In the genomic region with DNA sequence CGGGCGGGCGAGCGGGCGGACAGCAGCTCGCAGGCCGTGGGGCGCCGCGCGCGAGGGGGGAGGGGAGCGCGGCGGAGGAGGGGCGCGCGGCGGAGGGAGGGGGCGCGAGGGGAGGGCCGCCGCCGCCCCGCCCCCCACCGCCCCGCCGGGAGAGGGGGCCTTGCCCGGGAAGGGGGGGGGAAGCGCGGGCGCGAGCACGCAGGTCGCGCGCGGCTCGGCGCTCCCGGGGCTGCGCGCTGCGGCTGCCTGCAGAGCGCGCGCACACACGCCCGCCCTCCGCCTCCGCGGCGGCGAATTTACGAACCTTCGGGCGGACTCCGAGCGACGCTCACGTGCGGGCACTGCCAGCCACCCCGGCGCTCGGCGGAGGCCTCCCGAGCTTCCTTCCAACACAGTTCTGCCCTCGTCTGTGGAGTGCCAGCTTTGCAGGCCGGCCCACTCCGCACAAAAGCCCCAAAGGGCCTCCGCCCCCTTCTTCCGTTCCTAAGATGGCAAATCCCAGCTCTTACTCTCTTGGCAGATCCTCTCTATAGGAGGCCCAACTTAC, we compare ENCODE assay signal across 8 mouse cellular contexts. TPM values are rescaled to one million over a fixed set of nuclear protein-coding genes. Genes with fewer than 3 reads are reported as not detected.
DNase-seq lines count a peak whose midpoint lies in the region; ATAC-seq and TF ChIP-seq lines count a peak whose summit lies in the region.

No protein-coding gene starts in this region.

- H3K4me2 ChIP-seq in forebrain, embryonic 12.5 days, result peak overlapping the region; percentile 77
- peak overlapping the region; percentile 77 for H3K4me2 ChIP-seq in heart, embryonic 16.5 days (ENCODE audit: low read depth, low read length)
- peak overlapping the region; percentile 84 for H3K4me2 ChIP-seq in liver, embryonic 16.5 days (ENCODE audit: low read depth, low read length)
- H3K4me2 ChIP-seq in neural tube, embryonic 13.5 days, result peak overlapping the region; percentile 85

- no peaks in the 10 kb centered on the region for H3K27me3 ChIP-seq in E14TG2a.4 (ENCODE audit: insufficient read depth, low read length)
- no peaks in the 10 kb centered on the region for H3K27me3 ChIP-seq in forebrain, embryonic 12.5 days
- no peaks in the 10 kb centered on the region for H3K27me3 ChIP-seq in heart, embryonic 16.5 days (ENCODE audit: control insufficient read depth, insufficient read depth, low read length)
- H3K27me3 ChIP-seq in liver, embryonic 16.5 days (ENCODE audit: control insufficient read depth, insufficient read depth, low read depth, low read length), result no peaks in the 10 kb centered on the region
- no peaks in the 10 kb centered on the region for H3K27me3 ChIP-seq in neural tube, embryonic 13.5 days

- TF ChIP-seq CTCF in E14TG2a.4 (conservative IDR thresholded peaks at IDR 0.05; ENCODE audit: low read length), result no peak

- ATAC-seq in forebrain, embryonic 12.5 days (ENCODE audit: low FRiP score), result peak; percentile 47
- ATAC-seq in heart, embryonic 16.5 days (replicated peaks; ENCODE audit: extremely low read depth, insufficient read depth, low FRiP score), result peak; percentile 32
- ATAC-seq in liver, embryonic 16.5 days (ENCODE audit: low read depth), result peak; percentile 63
- peak; percentile 48 for ATAC-seq in neural tube, embryonic 13.5 days (ENCODE audit: low read depth)

- peak overlapping the region; percentile 99 for H3K27ac ChIP-seq in forebrain, embryonic 12.5 days
- H3K27ac ChIP-seq in heart, embryonic 16.5 days (ENCODE audit: low read length), result peak overlapping the region; percentile 99
- H3K27ac ChIP-seq in liver, embryonic 16.5 days (ENCODE audit: low read length), result peak overlapping the region; percentile 97
- peak overlapping the region; percentile 100 for H3K27ac ChIP-seq in neural tube, embryonic 13.5 days (replicated peaks)

- peak; percentile 34 for DNase-seq in c-Kit-positive CD71-positive TER-119-negative erythroid progenitor cells, embryonic 14.5 days (ENCODE audit: low read depth)
- peak; percentile 78 to 83 for DNase-seq in kidney, postnatal 4 days
- peak; percentile 72 for DNase-seq in telencephalon, adult 2 months (ENCODE audit: low read depth, low spot score)

- H3K9ac ChIP-seq in forebrain, embryonic 12.5 days, result peak overlapping the region; percentile 92
- peak overlapping the region; percentile 94 for H3K9ac ChIP-seq in heart, embryonic 16.5 days (ENCODE audit: low read length)
- H3K9ac ChIP-seq in liver, embryonic 16.5 days (ENCODE audit: low read depth, low read length), result peak overlapping the region; percentile 93
- peak overlapping the region; percentile 96 for H3K9ac ChIP-seq in neural tube, embryonic 13.5 days

- H3K9me3 ChIP-seq in E14TG2a.4 (ENCODE audit: low read length), result no peaks in the 10 kb centered on the region
- no peaks in the 10 kb centered on the region for H3K9me3 ChIP-seq in forebrain, embryonic 12.5 days
- no peaks in the 10 kb centered on the region for H3K9me3 ChIP-seq in heart, embryonic 16.5 days (replicated peaks; ENCODE audit: control insufficient read depth, low read length)
- H3K9me3 ChIP-seq in liver, embryonic 16.5 days (replicated peaks; ENCODE audit: control insufficient read depth, low read length), result no peaks in the 10 kb centered on the region
- no peaks in the 10 kb centered on the region for H3K9me3 ChIP-seq in neural tube, embryonic 13.5 days

- 0% methylated on average over 34 of the region's 72 CpGs for WGBS in forebrain, embryonic 12.5 days
- 0% methylated on average over 20 of the region's 72 CpGs for WGBS in heart, embryonic 16.5 days
- WGBS in liver, embryonic 16.5 days (ENCODE audit: insufficient replicate concordance), result 0% methylated on average over 32 of the region's 72 CpGs
- WGBS in neural tube, embryonic 13.5 days, result 0% methylated on average over 27 of the region's 72 CpGs

- H3K36me3 ChIP-seq in E14TG2a.4 (ENCODE audit: insufficient read depth, low read length), result peaks cover 72% of the 10 kb centered on the region
- H3K36me3 ChIP-seq in forebrain, embryonic 12.5 days (replicated peaks), result peaks cover 33% of the 10 kb centered on the region
- peaks cover 26% of the 10 kb centered on the region for H3K36me3 ChIP-seq in heart, embryonic 16.5 days (ENCODE audit: control insufficient read depth, insufficient read depth)
- peaks cover 21% of the 10 kb centered on the region for H3K36me3 ChIP-seq in liver, embryonic 16.5 days (ENCODE audit: control insufficient read depth, insufficient read depth)
- peaks cover 32% of the 10 kb centered on the region for H3K36me3 ChIP-seq in neural tube, embryonic 13.5 days

- peaks cover 80% of the 10 kb centered on the region for H3K4me1 ChIP-seq in E14TG2a.4 (replicated peaks; ENCODE audit: low read depth, low read length)
- peaks cover 40% of the 10 kb centered on the region for H3K4me1 ChIP-seq in forebrain, embryonic 12.5 days
- peaks cover 30% of the 10 kb centered on the region for H3K4me1 ChIP-seq in heart, embryonic 16.5 days (ENCODE audit: control insufficient read depth, insufficient read depth, low read length)
- H3K4me1 ChIP-seq in liver, embryonic 16.5 days (ENCODE audit: control insufficient read depth, low read depth, low read length), result peaks cover 19% of the 10 kb centered on the region
- H3K4me1 ChIP-seq in neural tube, embryonic 13.5 days (replicated peaks), result peaks cover 49% of the 10 kb centered on the region

- H3K4me3 ChIP-seq in E14TG2a.4 (replicated peaks; ENCODE audit: low read length), result peak overlapping the region; percentile 90
- H3K4me3 ChIP-seq in forebrain, embryonic 12.5 days (replicated peaks), result peak overlapping the region; percentile 85
- peak overlapping the region; percentile 78 for H3K4me3 ChIP-seq in heart, embryonic 16.5 days (ENCODE audit: low read length)
- peak overlapping the region; percentile 91 for H3K4me3 ChIP-seq in liver, embryonic 16.5 days (ENCODE audit: low read depth, low read length)
- H3K4me3 ChIP-seq in neural tube, embryonic 13.5 days, result peak overlapping the region; percentile 81

RNA-seq across cellular contexts. Expression of gene Csad, which starts 0.6 kb away (rescaled TPM):
- 46.2 and 51.8 TPM in 2 replicates for polyA plus RNA-seq in forebrain, embryonic 12.5 days (2016; fragmentation: Nextera tagmentation; extraction: Ambion mirVana)
- 38.3 and 43.7 TPM in 2 replicates for polyA plus RNA-seq in heart, embryonic 16.5 days (2015; fragmentation: Nextera tagmentation; extraction: Ambion mirVana)
- polyA plus RNA-seq in liver, embryonic 16.5 days (2015; fragmentation: Nextera tagmentation; extraction: Ambion mirVana), result 53.0 and 60.2 TPM in 2 replicates
- polyA plus RNA-seq in neural tube, embryonic 13.5 days (2015; fragmentation: Nextera tagmentation; extraction: Ambion mirVana), result 35.9 and 38.8 TPM in 2 replicates

RNA-seq across cellular contexts. Expression of gene Zfp740, which starts 0.9 kb away (rescaled TPM):
- polyA plus RNA-seq in forebrain, embryonic 12.5 days (2016; fragmentation: Nextera tagmentation; extraction: Ambion mirVana), result 127 and 132 TPM in 2 replicates
- polyA plus RNA-seq in heart, embryonic 16.5 days (2015; fragmentation: Nextera tagmentation; extraction: Ambion mirVana), result 30.2 and 33.2 TPM in 2 replicates
- 16.3 and 17.1 TPM in 2 replicates for polyA plus RNA-seq in liver, embryonic 16.5 days (2015; fragmentation: Nextera tagmentation; extraction: Ambion mirVana)
- polyA plus RNA-seq in neural tube, embryonic 13.5 days (2015; fragmentation: Nextera tagmentation; extraction: Ambion mirVana), result 64.8 and 67.9 TPM in 2 replicates

RNA-seq across cellular contexts. Expression of gene Itgb7, which starts 27.8 kb away (rescaled TPM):
- polyA plus RNA-seq in forebrain, embryonic 12.5 days (2016; fragmentation: Nextera tagmentation; extraction: Ambion mirVana), result 0.65 and 0.88 TPM in 2 replicates
- 3.9 and 6.9 TPM in 2 replicates for polyA plus RNA-seq in heart, embryonic 16.5 days (2015; fragmentation: Nextera tagmentation; extraction: Ambion mirVana)
- polyA plus RNA-seq in liver, embryonic 16.5 days (2015; fragmentation: Nextera tagmentation; extraction: Ambion mirVana), result 5.5 and 5.6 TPM in 2 replicates
- polyA plus RNA-seq in neural tube, embryonic 13.5 days (2015; fragmentation: Nextera tagmentation; extraction: Ambion mirVana), result 0.30 and 1.7 TPM in 2 replicates

RNA-seq across cellular contexts. Expression of gene Rarg, which starts 53.4 kb away (rescaled TPM):
- polyA plus RNA-seq in forebrain, embryonic 12.5 days (2016; fragmentation: Nextera tagmentation; extraction: Ambion mirVana), result 13.1 and 16.7 TPM in 2 replicates
- polyA plus RNA-seq in heart, embryonic 16.5 days (2015; fragmentation: Nextera tagmentation; extraction: Ambion mirVana), result 8.9 and 11.8 TPM in 2 replicates
- polyA plus RNA-seq in liver, embryonic 16.5 days (2015; fragmentation: Nextera tagmentation; extraction: Ambion mirVana), result 2.4 and 2.5 TPM in 2 replicates
- polyA plus RNA-seq in neural tube, embryonic 13.5 days (2015; fragmentation: Nextera tagmentation; extraction: Ambion mirVana), result 8.5 and 12.5 TPM in 2 replicates

RNA-seq across cellular contexts. Expression of gene Soat2, which starts 53.6 kb away (rescaled TPM):
- polyA plus RNA-seq in forebrain, embryonic 12.5 days (2016; fragmentation: Nextera tagmentation; extraction: Ambion mirVana), result 0.08 TPM in 1 of 2 replicates, not detected in the other
- 0.24 and 0.42 TPM in 2 replicates for polyA plus RNA-seq in heart, embryonic 16.5 days (2015; fragmentation: Nextera tagmentation; extraction: Ambion mirVana)
- polyA plus RNA-seq in liver, embryonic 16.5 days (2015; fragmentation: Nextera tagmentation; extraction: Ambion mirVana), result 33.6 and 34.4 TPM in 2 replicates
- 0.11 TPM in 1 of 2 replicates, not detected in the other for polyA plus RNA-seq in neural tube, embryonic 13.5 days (2015; fragmentation: Nextera tagmentation; extraction: Ambion mirVana)

Comparison
In these comparisons a context has a peak if more than half of its experiments do, and no peak if none do; other contexts are left out.
1. Peak in every context shown above with its lines: DNase-seq, ATAC-seq, H3K4me3 ChIP-seq and H3K27ac ChIP-seq.